Mouse (Mus musculus) stomach, embryonic 16.5 days (tissue): Measurements from ENCODE around the gene Hddc3. TPM values are rescaled to one million over a fixed set of nuclear protein-coding genes. Genes with fewer than 3 reads are reported as not detected.

Experiments used
- ATAC-seq: fragments of 200-750 bp; cut with Nextera tagmentation; 2 replicates; pipeline ENCODE4 v1.8.0; 2017; ENCODE audit warnings: moderate number of reproducible peaks, moderate TSS enrichment; ENCODE audit not compliant: insufficient read depth, low FRiP score
- H3K27ac ChIP-seq: fragments of 300-500 bp; sonication (generic); 2 replicates; pipeline ENCODE4 v1.5.1; 2014; ENCODE audit warnings: low read length
- H3K27me3 ChIP-seq: fragments of 300-500 bp; sonication (generic); 2 replicates; pipeline ENCODE4 v1.6.1; 2014; ENCODE audit warnings: low read length, control low read depth, mixed read lengths; ENCODE audit not compliant: control insufficient read depth, insufficient read depth
- H3K36me3 ChIP-seq: fragments of 300-500 bp; sonication (generic); 2 replicates; pipeline ENCODE4 v1.6.1; 2014; ENCODE audit warnings: low read length; ENCODE audit not compliant: control insufficient read depth, insufficient read depth
- H3K4me1 ChIP-seq: fragments of 300-500 bp; sonication (generic); 2 replicates; pipeline ENCODE4 v1.6.1; 2014; ENCODE audit warnings: low read length, control low read depth, mixed read lengths; ENCODE audit not compliant: control insufficient read depth, insufficient read depth
- H3K4me2 ChIP-seq: fragments of 300-500 bp; sonication (generic); 2 replicates; pipeline ENCODE4 v1.6.1; 2014; ENCODE audit warnings: low read depth, low read length, mixed read lengths
- H3K4me3 ChIP-seq: fragments of 300-500 bp; sonication (generic); replicated peaks from 2 replicates; pipeline ENCODE4 v1.5.1; 2014; ENCODE audit warnings: mild to moderate bottlenecking, low read length
- H3K9ac ChIP-seq: fragments of 300-500 bp; sonication (generic); 2 replicates; pipeline ENCODE4 v1.6.1; 2014; ENCODE audit warnings: low read length
- H3K9me3 ChIP-seq: fragments of 300-500 bp; sonication (generic); replicated peaks from 2 replicates; pipeline ENCODE4 v1.6.1; 2016; ENCODE audit warnings: low read length, control low read depth; ENCODE audit not compliant: control insufficient read depth
- WGBS: fragments of 180-500 bp; shearing (Covaris S2); extraction: QIAGEN DNeasy Blood & Tissue Kit; methylation state at CpG from one replicate; pipeline ENCODE4 v1.1.7; 2014; 5-methylcytosine and 5-hydroxymethylcytosine counted together
- polyA plus RNA-seq: library from polyadenylated mRNA; unstranded; fragments of >200 nt; fragmentation: Nextera tagmentation; extraction: Ambion mirVana; gene quantifications from 2 replicates; pipeline ENCODE4 v1.2.1, GENCODE M21; 2015

Hddc3 gene
- polyA plus RNA-seq, 1 experiment from 2014 or later: 13.4 TPM

DNA sequence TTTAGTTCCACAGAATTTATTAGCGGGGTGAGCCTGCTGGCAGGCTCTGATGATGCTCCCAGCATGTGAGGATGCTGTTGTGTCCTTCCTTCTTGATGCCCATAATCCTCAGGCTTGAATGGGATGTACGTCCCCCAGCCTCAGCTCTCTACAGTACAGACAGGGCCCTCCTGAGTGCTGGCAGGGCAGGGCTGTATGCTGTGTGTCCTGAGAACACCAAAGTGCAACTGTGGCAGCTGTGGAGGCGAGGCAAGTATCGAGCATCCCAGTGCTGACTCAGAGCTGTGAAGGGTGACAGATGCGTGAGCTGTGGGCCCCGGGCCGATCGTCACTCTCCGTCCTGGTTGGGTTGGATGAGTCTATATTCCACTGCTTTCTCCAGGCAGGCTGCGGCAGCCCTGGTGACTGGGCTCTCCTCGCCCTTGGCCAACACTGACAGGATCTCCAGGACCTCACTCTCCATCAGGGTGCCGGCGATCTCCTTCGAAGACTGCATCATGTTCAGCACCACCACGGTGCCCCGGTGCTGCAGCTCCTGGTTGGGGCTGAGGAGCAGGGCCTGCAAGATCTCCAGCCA, 17.5 kb upstream of the Hddc3 start:
- ATAC-seq: no peak
- H3K4me1 ChIP-seq: peaks cover 13% of the 10 kb centered on the region; the same call in 1 of the 2 replicates
- no peak overlapping the region for H3K9ac ChIP-seq
- no peak overlapping the region for H3K4me2 ChIP-seq
- H3K27ac ChIP-seq: peak overlapping the region; percentile 51
- H3K4me3 ChIP-seq: no peak overlapping the region
- WGBS: 91% methylated on average over 16 of the region's 16 CpGs
- H3K27me3 ChIP-seq: no peaks in the 10 kb centered on the region
- no peaks in the 10 kb centered on the region for H3K9me3 ChIP-seq
- peaks cover 8% of the 10 kb centered on the region; the same call in 1 of the 2 replicates for H3K36me3 ChIP-seq

DNA sequence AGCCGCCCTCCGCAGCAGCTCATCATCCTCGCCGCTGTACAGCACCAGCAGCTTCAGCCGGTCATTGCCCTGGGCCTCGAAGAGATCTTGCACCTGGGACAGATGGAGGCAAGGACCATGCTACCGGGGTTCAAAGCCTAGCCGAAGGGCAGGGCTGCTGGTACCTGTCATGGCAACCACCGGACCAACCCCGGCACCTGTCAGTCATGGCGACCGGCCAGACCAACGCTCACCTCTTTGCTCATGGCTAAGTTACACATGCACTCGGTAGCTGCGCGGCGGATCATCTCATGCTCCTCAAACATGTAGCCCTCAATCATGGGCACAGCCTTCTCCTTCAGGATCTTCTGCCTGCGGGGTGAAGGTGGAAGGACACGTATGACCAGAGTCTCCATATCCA, 16.8 kb upstream of the Hddc3 start:
- Histone ChIP-seq H3K27me3 (no peaks in the 10 kb centered on the region), H3K36me3 (peaks cover 8% of the 10 kb centered on the region; the same call in 1 of the 2 replicates), H3K4me1 (peaks cover 13% of the 10 kb centered on the region; the same call in 1 of the 2 replicates), H3K27ac (no peak overlapping the region), H3K9ac (no peak overlapping the region), H3K4me3 (no peak overlapping the region), H3K9me3 (no peaks in the 10 kb centered on the region), H3K4me2 (no peak overlapping the region)
- no peak for ATAC-seq
- WGBS: 96% methylated on average over 19 of the region's 19 CpGs

DNA sequence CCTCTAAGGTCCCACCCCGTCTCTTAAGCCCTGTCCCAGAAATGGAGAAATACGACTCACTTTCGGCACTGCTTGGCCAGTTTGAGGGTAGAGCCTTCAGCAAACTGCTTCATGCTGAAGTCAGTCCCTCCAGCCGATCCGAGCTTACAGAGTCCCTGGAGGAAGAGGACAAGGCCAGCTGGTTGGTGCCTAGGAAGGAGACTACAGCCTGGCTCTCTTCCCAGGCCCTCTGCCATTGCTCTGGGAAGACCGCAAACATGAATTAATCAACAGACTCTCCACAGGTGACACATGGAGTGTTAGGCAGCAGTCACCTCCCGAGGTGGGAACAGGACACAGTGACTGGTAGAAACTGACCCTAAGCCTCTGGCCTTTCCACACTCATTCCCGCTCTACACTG, 12.6 kb upstream of the Hddc3 start:
- Histone ChIP-seq H3K9me3 (no peaks in the 10 kb centered on the region), H3K4me3 (no peak overlapping the region), H3K27ac (no peak overlapping the region), H3K9ac (no peak overlapping the region), H3K4me1 (peaks cover under 1% of the 10 kb centered on the region; the same call in 1 of the 2 replicates), H3K4me2 (no peak overlapping the region), H3K36me3 (peaks cover 41% of the 10 kb centered on the region), H3K27me3 (no peaks in the 10 kb centered on the region)
- 85% methylated on average over 8 of the region's 8 CpGs for WGBS
- ATAC-seq: no peak

DNA sequence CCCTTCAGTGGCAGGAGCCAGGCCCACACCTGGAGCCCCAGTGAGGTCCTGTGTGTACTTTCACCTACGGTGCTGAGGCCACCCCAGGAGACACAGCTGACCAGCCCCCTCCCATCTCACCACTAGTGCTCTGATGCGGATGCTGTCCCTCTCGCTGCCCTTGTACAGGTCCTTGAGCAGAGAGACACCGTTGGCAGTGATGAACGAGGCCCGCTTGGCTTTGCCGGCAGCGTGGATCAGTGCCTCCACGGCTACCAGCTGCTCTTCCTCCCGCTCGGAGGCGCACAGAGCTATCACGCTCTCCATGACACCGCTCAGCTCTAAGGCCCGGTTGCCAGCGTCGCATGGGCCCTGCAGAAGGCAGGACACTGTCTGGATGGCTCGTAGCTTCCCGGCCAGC, 11.5 kb upstream of the Hddc3 start:
- no peak overlapping the region for H3K4me2 ChIP-seq
- H3K27me3 ChIP-seq: no peaks in the 10 kb centered on the region
- peaks cover 41% of the 10 kb centered on the region for H3K36me3 ChIP-seq
- H3K9me3 ChIP-seq: no peaks in the 10 kb centered on the region
- WGBS: 92% methylated on average over 19 of the region's 19 CpGs
- no peak overlapping the region for H3K4me3 ChIP-seq
- H3K27ac ChIP-seq: no peak overlapping the region
- no peak overlapping the region for H3K9ac ChIP-seq
- no peaks in the 10 kb centered on the region for H3K4me1 ChIP-seq
- ATAC-seq: no peak

DNA sequence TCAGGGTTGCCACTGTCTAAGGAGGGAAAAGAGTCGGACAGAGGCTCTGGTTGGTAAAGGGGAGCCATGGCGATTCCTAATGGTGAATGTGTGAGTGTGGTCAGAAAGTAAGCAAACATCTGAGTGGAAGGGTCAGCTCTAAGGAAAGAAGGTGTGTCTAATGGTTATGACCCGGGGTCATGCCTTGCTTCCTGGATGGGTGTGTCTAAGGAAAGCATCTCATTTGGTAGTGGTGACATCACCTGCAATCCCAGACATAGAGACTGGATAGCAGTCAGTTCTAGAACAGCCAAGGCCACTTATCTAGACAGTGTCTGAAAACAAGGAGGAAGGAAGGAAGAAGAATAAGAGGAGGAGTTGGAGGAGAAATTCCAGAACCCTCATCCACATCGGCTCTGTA, 8.1 kb upstream of the Hddc3 start:
- Histone ChIP-seq H3K36me3 (peaks cover 40% of the 10 kb centered on the region), H3K4me2 (no peak overlapping the region), H3K4me3 (no peak overlapping the region), H3K9ac (no peak overlapping the region), H3K27me3 (no peaks in the 10 kb centered on the region), H3K27ac (no peak overlapping the region), H3K9me3 (no peaks in the 10 kb centered on the region), H3K4me1 (peaks cover 15% of the 10 kb centered on the region)
- WGBS: 87% methylated on average over 4 of the region's 4 CpGs
- no peak for ATAC-seq

DNA sequence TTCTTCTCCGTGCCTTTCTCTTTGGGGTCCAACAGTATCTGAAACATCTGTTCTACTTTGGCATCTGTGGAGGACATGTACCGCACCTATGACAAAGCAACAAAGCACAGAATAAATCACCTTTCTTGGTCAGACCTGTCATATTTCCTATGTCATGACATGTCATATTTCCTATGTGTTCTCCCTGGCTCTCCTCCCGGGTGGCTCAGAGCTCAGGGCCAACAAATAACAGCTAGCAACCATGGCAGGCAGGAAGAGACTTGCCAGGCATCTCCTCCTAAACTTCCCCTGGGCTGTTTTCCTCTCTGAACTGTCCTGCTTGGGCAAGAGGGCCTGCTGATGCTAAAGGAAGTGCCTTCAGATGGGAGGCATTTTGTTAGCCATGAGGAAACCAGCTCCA, 6.0 kb upstream of the Hddc3 start:
- no peak for ATAC-seq
- H3K9ac ChIP-seq: no peak overlapping the region
- peaks cover 35% of the 10 kb centered on the region for H3K36me3 ChIP-seq
- peaks cover 22% of the 10 kb centered on the region for H3K4me1 ChIP-seq
- H3K4me2 ChIP-seq: no peak overlapping the region
- peak overlapping the region; percentile 34; the same call in 1 of the 2 replicates for H3K27ac ChIP-seq
- no peak overlapping the region for H3K4me3 ChIP-seq
- H3K27me3 ChIP-seq: no peaks in the 10 kb centered on the region
- WGBS: 77% methylated on average over 3 of the region's 3 CpGs
- H3K9me3 ChIP-seq: no peaks in the 10 kb centered on the region

DNA sequence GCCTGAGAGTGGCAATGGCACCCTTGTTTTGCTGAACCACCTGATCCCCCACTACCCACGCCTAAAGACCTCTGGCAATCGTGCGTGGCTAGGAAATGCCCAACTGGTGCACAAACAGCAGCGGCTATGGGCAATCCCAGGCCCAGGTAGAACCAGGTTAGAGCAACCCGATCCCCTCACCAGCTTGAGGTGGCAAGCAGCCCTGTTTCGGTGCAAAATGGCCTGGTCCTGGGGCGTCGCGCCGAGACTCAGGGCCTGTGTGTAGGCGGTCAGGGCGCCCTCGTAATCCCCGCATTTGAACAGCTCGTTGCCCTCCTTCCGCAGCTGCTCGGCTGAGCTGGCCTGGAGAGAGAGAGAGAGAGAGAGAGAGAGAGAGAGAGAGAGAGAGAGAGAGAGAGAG, 3.5 kb upstream of the Hddc3 start:
- peak overlapping the region; percentile 88 for H3K9ac ChIP-seq
- no peaks in the 10 kb centered on the region for H3K9me3 ChIP-seq
- H3K4me1 ChIP-seq: peaks cover 29% of the 10 kb centered on the region
- peak overlapping the region; percentile 34; the same call in 1 of the 2 replicates for H3K27ac ChIP-seq
- 4% methylated on average over 17 of the region's 17 CpGs for WGBS
- H3K4me2 ChIP-seq: peak overlapping the region; percentile 87
- no peaks in the 10 kb centered on the region for H3K27me3 ChIP-seq
- H3K4me3 ChIP-seq: peak overlapping the region; percentile 76
- peaks cover 14% of the 10 kb centered on the region for H3K36me3 ChIP-seq
- no peak for ATAC-seq

DNA sequence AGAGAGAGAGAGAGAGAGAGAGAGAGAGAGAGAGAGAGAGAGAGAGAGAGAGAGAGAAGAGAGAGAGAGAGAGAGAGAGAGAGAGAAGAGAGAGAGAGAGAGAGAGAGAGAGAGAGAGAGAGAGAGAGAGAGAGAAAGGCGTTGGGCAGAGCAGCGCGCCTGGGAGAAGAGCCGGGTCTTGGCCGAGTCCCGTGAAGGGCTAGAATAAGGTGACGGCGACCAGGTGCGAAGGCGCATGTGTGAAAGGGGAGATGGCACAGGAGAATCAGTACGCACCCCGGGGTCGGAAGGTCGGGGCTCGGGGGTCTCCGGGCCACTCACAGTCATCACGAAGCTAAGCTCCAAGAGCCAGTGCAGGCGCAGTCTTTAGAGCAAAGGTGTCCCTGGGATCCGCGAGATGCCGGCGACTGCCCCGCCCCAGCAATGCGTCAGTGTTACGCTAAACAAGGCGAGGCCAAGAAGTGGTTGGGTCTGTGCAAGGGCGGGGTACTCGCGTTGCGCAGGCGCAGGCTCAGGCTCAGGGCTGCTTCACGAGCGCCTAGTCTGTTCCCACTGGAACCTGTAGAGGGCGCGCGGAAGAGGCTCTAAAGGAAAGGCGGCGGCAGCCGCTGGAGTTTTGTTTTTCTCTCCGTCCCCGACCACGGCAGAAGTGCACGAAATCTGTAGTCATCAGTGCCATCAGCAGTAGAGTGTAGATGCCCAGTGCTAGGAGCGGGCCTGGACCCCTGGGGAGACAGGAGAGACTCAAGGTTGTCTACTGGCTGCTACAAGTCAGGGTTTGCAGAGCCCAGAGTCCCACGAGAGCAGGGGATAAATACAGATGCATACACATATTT, 2.9 kb upstream of the Hddc3 start:
- ATAC-seq: peak; percentile 97
- Histone ChIP-seq H3K4me2 (peak overlapping the region; percentile 87), H3K9me3 (no peaks in the 10 kb centered on the region), H3K4me3 (peak overlapping the region; percentile 76), H3K27ac (peak overlapping the region; percentile 86), H3K27me3 (no peaks in the 10 kb centered on the region), H3K36me3 (peaks cover 9% of the 10 kb centered on the region), H3K9ac (peak overlapping the region; percentile 88), H3K4me1 (peaks cover 29% of the 10 kb centered on the region)
- under 1% methylated on average over 45 of the region's 45 CpGs for WGBS

DNA sequence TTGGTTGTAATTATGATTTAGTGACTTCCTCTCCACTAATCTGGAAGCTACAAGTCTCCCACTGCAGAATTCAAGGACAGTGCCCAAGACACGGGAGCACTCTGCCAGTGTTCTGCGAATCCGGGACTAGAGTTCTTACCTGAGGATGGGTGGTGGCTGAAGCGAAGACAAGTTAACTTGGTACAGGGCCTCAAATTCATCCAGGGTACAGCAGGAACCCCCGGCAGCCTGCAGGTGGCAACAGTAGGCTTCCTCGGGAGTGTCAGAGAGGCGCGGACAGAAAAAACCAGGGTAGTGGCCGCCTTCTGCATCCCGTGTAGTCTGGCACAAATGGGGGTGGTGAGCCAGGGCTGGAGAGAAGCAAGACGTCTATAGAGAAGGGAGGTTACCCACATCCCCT, 2.1 kb upstream of the Hddc3 start, which contains the start of gene Unc45a:
Unc45a (minus strand) TSS at position 213 of the 400 bp plus-strand sequence.
- peak within 1 kb of the TSS; percentile 76 for H3K9ac ChIP-seq
- H3K4me2 ChIP-seq: peak within 1 kb of the TSS; percentile 87
- peak; percentile 65 for ATAC-seq

More for the DNA sequence above, 2.1 kb upstream of the Hddc3 start, which contains the start of gene Unc45a:
- H3K4me3 ChIP-seq: peak within 1 kb of the TSS; percentile 76
- no peaks in the 10 kb centered on the region for H3K9me3 ChIP-seq
- H3K4me1 ChIP-seq: peaks cover 29% of the 10 kb centered on the region
- H3K36me3 ChIP-seq: peaks cover 4% of the 10 kb centered on the region; the same call in 1 of the 2 replicates
- 3% methylated on average over 11 of the region's 11 CpGs for WGBS
- H3K27ac ChIP-seq: peak within 1 kb of the TSS; percentile 86
- no peaks in the 10 kb centered on the region for H3K27me3 ChIP-seq
